Mouse (Mus musculus) mouse trophoblast stem cell (cell line): ENCODE measurements around the gene Fam118a.
"Not testable (repeated sequence)": the region's sequence is repeated elsewhere in the genome, so short reads cannot be mapped to it uniquely, and the experiment has no call there.

Experiments used
- in situ Hi-C, 2 experiments: fragments of 300-500 bp; cut with MseI, MboI; formaldehyde crosslinking; loops; 2 replicates in 1 of 2; 3 replicates in 1 of 2; pipeline ENCODE4 v1.15.1; 2025

The Fam118a gene

DNA sequence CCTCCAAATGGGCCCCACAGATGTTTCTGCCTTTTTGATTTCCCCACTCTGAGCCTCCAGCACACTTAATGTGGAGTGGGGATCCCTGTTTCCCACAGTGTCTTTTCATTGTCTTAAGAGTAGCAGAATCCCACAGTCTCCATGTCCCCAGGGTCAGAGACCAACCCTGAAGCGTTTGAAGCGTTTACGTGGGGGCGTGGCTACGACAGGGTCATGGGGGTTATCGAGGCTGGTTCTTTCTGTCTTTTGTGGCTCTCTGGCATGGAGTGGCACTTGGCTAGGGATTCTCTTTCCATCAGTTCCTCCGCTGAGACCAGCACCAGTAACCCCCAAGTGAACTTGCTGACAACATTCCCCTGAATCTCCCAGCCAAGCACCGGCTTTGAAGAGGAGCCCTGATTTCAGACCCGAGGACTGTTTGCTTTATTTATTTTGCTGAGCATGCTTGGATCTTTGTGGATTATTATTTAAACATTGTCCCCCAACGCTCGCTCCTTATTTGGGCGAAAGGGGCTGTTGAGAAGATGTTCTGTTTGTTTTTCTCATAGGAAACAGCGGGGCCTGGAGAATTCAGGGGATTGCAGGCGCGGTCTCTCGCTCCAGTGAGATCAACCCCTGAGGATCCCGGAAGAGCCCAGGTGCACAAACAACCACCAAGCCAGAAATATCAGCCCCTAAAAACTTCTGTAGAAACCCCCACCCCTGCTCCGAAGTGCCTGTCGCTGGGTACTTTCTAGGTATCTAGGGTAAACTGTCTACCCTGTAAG lies 16.7 kb upstream of the Fam118a start:
- in situ Hi-C loops = no loop called here

DNA sequence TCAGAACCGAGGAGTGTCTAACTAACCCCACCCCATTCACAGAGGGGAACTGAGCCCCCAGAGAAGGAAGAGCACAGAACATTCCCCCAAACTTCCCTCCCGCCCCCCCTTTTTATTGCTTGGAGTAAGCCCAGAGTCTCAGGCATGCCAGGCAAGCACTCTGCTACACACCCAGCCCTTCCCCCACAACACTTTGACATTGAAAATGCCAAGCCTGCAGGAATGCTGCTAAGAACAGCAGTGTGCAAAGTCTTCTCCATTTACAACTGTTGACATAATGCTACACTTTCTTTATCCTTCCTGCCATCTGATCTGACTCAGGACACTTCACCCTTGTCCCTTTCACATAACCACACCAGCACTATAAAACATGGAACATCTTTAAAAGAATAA lies 16.1 kb upstream of the Fam118a start:
- in situ Hi-C loops = no loop called here

GRCm38 (mm10) chr15:85015771-85016170 lies 13.0 kb upstream of the Fam118a start:
- in situ Hi-C loops = no loop called here

DNA sequence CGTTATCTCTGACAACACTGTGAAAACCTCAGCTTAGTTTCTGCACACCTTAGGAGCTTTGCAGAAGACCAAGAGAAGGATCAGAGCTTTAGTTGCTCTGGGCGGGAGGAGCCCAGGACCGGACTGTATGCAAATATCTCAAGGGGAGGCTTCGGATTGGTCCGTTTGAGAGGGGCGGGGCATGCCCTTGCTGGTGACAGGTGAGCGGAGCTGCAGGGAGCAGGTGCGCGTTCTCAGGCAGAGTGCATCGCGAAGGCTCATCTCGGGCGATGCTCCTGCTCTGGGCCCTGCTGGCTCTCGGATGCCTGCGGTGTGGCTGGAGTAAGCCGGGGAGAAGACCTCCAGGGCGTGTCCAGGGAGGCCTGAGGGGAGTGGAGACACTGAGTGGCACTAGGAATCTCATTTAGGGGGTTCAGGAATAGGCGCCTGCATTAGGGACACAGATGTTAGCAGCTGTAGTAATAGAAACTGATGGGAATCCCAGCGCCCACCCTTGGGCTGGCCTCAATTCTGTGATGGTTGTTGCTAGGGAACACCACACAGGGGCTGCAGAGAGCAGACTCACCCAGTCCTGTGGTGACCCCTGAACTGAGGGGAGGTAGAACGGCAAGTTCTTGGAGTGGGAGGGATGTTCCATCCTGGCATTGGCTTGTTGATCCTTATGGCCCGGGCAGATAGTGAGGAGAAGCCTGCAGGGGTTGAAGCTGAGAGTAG lies 11.6 kb upstream of the Fam118a start, which contains the start of gene Upk3a:
TSS of gene Upk3a (plus strand) at position 191 of the 714 bp plus-strand sequence.
- in situ Hi-C loops = no loop called here

GRCm38 (mm10) chr15:85022211-85022610 lies 6.5 kb upstream of the Fam118a start:
- in situ Hi-C loops = no loop called here

GRCm38 (mm10) chr15:85026197-85026596 lies 2.6 kb upstream of the Fam118a start:
- in situ Hi-C loops = no loop called here

GRCm38 (mm10) chr15:85027740-85028139 lies 1.0 kb upstream of the Fam118a start:
- in situ Hi-C loops = no loop called here

DNA sequence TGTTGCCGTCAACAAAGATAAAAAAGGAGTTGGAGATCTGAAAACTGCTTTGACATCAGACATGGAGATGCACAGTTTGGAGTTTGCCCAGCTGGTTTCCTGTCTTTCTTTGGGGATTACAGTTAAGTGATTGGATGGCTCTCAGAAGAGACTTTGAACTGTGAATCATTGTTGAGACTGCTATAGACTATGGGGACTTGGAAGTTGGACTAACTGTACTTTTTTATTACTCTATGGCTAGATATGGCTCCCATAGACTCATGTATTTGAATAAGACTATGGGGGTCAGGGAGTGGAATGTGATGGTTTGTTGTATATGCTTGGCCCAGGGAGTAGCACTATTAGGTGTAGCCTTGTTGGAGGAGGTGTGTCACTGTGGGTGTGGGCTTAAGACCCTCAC lies 1.9 kb downstream of the Fam118a start:
- in situ Hi-C loops = not testable (repeated sequence)

- in situ Hi-C loops = no loop called here
Measured at GRCm38 (mm10) chr15:85031866-85032265, 3.1 kb downstream of the Fam118a start.

DNA sequence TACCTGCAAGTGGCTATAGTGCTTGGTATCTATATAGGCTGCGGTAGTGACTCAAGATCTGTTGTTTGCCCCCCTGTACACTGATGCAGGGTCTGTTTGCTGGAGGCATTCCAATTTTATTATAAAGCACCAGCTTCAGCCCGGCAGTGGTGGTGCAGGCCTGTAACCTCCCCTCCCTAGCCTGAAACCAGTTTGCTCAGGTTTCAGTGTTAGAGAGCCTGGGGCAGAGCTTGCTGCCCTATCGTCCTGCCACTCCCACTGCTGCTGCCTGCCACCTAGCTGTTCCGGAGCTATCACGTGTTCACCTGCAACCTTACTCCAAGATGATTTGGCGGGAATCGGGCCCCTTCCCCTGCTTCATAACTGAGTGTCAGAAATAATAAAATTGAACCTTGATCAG lies 5.2 kb downstream of the Fam118a start:
- in situ Hi-C loops = not testable (repeated sequence)

- in situ Hi-C loops = no loop called here
Measured at GRCm38 (mm10) chr15:85036566-85037342, 8.0 kb downstream of the Fam118a start.

DNA sequence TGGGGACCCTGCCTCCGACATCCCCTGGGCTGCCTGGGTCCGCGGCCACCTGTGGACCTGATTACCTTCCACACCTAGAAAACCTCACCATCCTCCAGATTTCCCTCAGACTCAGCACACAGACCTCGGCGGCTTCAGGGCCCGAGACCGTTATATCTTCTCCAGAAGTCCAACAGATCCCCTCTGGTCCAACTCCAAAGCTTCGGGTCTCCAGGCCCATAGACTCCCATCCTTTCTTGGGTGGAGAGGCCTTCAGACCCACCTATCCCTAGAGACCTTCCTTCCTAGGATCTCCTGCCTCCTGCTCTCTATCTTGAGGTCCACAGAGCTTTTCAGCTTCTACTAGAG lies 8.6 kb downstream of the Fam118a start:
- in situ Hi-C loops = no loop called here

GRCm38 (mm10) chr15:85041546-85042225 lies 12.9 kb downstream of the Fam118a start:
- in situ Hi-C loops = no loop called here

GRCm38 (mm10) chr15:85042361-85042954 lies 13.7 kb downstream of the Fam118a start:
- in situ Hi-C loops = no loop called here

DNA sequence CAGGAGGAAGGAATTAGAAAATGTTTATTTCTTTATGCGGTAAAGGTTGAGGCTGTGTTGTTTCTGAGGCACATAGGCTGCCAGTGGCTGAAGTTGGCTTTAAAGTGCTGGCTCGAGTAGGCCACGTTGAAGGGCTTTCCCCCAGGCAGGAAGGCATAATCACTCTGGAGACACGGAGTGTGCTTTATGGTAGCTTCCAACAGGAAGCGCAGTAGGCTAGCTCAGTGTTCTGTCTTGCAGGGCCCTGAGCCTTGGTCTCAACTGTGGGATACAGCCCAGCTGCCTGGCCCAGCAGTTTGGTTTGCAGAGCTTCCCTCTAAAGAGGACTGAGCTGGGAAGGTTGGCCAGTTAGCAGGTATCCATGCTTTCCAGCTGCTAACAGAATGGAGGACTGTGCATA lies 14.4 kb downstream of the Fam118a start:
- in situ Hi-C loops = no loop called here

GRCm38 (mm10) chr15:85043761-85044160 lies 15.0 kb downstream of the Fam118a start:
- in situ Hi-C loops = no loop called here

DNA sequence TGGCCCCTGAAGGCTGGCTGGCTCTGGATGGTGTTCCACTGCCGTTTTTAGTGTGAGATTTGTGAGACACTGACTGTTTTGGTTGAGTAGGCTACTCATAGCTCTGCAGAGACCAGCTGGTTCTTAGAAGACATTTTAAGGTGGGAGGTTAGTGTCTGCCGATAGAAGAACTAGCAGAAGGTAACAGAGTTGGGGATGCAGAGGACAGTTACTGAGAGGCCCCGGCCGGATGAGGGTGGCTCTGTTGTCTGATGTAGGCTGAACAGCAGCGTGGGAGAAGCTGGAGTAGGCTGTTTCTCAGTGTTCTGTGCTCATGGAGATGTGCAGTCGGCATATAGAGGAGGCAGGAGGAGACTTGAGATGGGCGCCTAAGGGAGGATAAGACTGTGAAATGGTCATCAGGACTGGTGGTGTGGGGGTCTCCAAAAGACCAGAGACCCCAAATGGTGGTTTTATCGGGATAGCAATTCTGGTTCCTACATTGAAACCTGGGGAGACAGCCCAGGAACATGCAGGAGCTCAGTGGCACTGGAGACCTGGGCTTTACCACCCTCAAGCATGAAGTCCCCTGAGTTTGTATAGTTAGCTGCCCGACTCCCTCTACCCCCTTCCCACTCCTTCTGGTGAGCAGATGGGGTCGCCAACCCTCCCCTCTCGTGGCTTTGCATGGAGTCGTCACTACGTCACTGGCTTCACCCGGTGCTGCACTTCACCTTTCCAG lies 17.6 kb downstream of the Fam118a start:
- in situ Hi-C loops = no loop called here

- in situ Hi-C loops = no loop called here
Measured at GRCm38 (mm10) chr15:85047865-85048264, 19.1 kb downstream of the Fam118a start.

DNA sequence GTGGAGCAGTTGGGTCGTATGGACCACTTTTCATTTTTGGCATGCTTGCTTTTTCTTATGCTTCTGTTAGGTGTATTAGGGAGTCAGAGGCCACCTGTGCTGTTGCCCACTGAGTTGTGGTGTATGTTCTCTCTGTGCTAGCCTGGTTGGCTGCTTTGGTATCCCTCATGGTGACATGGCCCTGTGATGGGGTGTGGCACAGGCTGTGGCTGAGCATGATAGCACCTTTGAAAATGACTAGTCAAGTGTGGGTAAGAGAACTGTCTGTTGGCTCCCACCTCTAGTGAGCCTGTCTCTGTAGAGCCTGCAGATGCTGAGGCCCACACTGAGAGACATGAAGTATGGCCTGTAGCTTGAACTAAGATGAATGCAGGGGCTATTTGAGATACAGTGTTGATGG lies 21.0 kb downstream of the Fam118a start:
- in situ Hi-C loops = no loop called here

DNA sequence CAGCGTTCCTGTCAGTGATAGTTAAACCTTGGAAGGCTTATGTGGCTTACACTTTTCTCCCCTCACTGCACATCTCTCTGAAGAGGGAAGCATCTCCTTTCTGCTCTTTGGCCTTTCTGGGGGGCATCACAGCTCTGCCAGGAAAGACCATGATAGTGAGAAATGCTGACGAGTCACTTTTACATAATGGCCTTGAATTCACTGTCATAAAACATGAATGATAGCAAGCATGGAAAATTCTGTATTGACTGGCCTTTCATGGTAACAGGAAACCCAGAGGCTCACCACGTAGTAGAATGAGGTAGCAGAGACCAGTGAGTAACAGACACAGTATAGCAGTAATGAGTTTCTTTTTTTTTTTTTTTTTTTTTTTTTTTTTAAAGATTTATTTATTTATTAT lies 25.4 kb downstream of the Fam118a start:
- in situ Hi-C loops = no loop called here

GRCm38 (mm10) chr15:85055186-85055585 lies 26.4 kb downstream of the Fam118a start:
- in situ Hi-C loops = no loop called here
